ENCODE assay signal across 11 mouse cellular contexts in genomic region chr10:93608051-93608450, GRCm38 (mm10). TPM values are rescaled to one million over a fixed set of nuclear protein-coding genes. Genes with fewer than 3 reads are reported as not detected.
DNase-seq lines count a peak whose midpoint lies in the region; ATAC-seq and TF ChIP-seq lines count a peak whose summit lies in the region.
"Had no signal": no experiment of that assay in that cellular context is flagged by ENCODE, and none has a peak within 500 bp of the region (broad histone marks: within the 10 kb centered on the region; RNA-seq: fewer than 3 reads in every experiment).

No protein-coding gene starts in this region.

- no peak overlapping the region for H3K4me3 ChIP-seq in heart, postnatal 0 days (ENCODE audit: low read depth, low read length)
- H3K4me3 ChIP-seq in neural tube, embryonic 11.5 days (ENCODE audit: low read depth, low read length) = no peak overlapping the region
- no peak overlapping the region for H3K4me3 ChIP-seq in small intestine, adult 2 months (ENCODE audit: low read depth, low read length)
- H3K4me3 ChIP-seq: limb, embryonic 15.5 days had no signal

- no peak overlapping the region for H3K4me2 ChIP-seq in heart, postnatal 0 days (ENCODE audit: low read depth, low read length)
- H3K4me2 ChIP-seq in neural tube, embryonic 11.5 days (ENCODE audit: low read depth) = no peak overlapping the region
- H3K4me2 ChIP-seq: limb, embryonic 15.5 days had no signal

- TF ChIP-seq EP300 in heart, postnatal 0 days (IDR thresholded peaks at IDR 0.05; ENCODE audit: low read depth) = no peak

- no peak overlapping the region for H3K9ac ChIP-seq in heart, postnatal 0 days (replicated peaks; ENCODE audit: low read depth, low read length)
- no peak overlapping the region for H3K9ac ChIP-seq in neural tube, embryonic 11.5 days (ENCODE audit: low read length)
- H3K9ac ChIP-seq: limb, embryonic 15.5 days had no signal

- intact Hi-C loops in heart, postnatal 25 days (cut with DNase I) = no loop called here

- 64% methylated on average over 9 of the region's 9 CpGs for WGBS in heart, postnatal 0 days
- 62% methylated on average over 9 of the region's 9 CpGs for WGBS in neural tube, embryonic 11.5 days
- 66% methylated on average over 9 of the region's 9 CpGs for WGBS in small intestine, adult 2 months

- H3K27ac ChIP-seq in heart, postnatal 0 days (ENCODE audit: low read depth) = no peak overlapping the region
- no peak overlapping the region for H3K27ac ChIP-seq in neural tube, embryonic 11.5 days (ENCODE audit: low read depth, low read length)
- H3K27ac ChIP-seq in small intestine, adult 2 months (ENCODE audit: insufficient read depth, low read depth, low read length) = no peak overlapping the region
- H3K27ac ChIP-seq: limb, embryonic 15.5 days had no signal

- no peak for DNase-seq in heart, postnatal 0 days (ENCODE audit: low spot score)
- no peak for DNase-seq in heart, postnatal 25 days (ENCODE audit: low spot score)
- DNase-seq in neural tube, embryonic 11.5 days (ENCODE audit: low spot score) = peak; percentile 54
- DNase-seq in neural tube, embryonic 10.5 days (ENCODE audit: extremely low spot score, low spot score) = no peak
- peak; percentile 21 for DNase-seq in c-Kit-positive CD71-positive TER-119-positive erythroid progenitor cells, embryonic 14.5 days (ENCODE audit: low spot score)
- DNase-seq in cerebellum, adult 9-10 months = no peak
- DNase-seq in urinary bladder, adult 18-20 months (ENCODE audit: low spot score in 2 of 2) = no peak
- DNase-seq: cerebellum, adult 8-10 months; kidney, postnatal 10 days had no signal

- no peaks in the 10 kb centered on the region for H3K4me1 ChIP-seq in heart, postnatal 0 days (ENCODE audit: control insufficient read depth, insufficient read depth)
- no peaks in the 10 kb centered on the region for H3K4me1 ChIP-seq in neural tube, embryonic 11.5 days (ENCODE audit: control insufficient read depth, insufficient read depth, low read length)
- no peaks in the 10 kb centered on the region for H3K4me1 ChIP-seq in small intestine, adult 2 months (ENCODE audit: control insufficient read depth, insufficient read depth, insufficient read length, low read length)
- H3K4me1 ChIP-seq: limb, embryonic 15.5 days had no signal

- no peaks in the 10 kb centered on the region for H3K27me3 ChIP-seq in heart, postnatal 0 days (ENCODE audit: control insufficient read depth, insufficient read depth, low read length)
- no peaks in the 10 kb centered on the region for H3K27me3 ChIP-seq in neural tube, embryonic 11.5 days (ENCODE audit: control insufficient read depth, insufficient read depth, low read length)
- no peaks in the 10 kb centered on the region for H3K27me3 ChIP-seq in small intestine, adult 2 months (ENCODE audit: control insufficient read depth, insufficient read depth, low read length)
- H3K27me3 ChIP-seq: limb, embryonic 15.5 days had no signal

- TF ChIP-seq CTCF in heart, postnatal 0 days (IDR thresholded peaks at IDR 0.05; ENCODE audit: low read depth) = peak; percentile 28
- peak; percentile 28; the same call in 1 of the 2 replicates for TF ChIP-seq CTCF in small intestine, adult 2 months (IDR thresholded peaks at IDR 0.05; ENCODE audit: extremely low read depth, insufficient read length, insufficient replicate concordance, low read depth, low read length)

- H3K9me3 ChIP-seq in heart, postnatal 0 days (replicated peaks; ENCODE audit: control insufficient read depth, low read length) = peaks cover 16% of the 10 kb centered on the region; the same call in 1 of the 2 replicates
- H3K9me3 ChIP-seq in neural tube, embryonic 11.5 days (ENCODE audit: control insufficient read depth, low read length) = no peaks in the 10 kb centered on the region
- H3K9me3 ChIP-seq: limb, embryonic 15.5 days had no signal

- H3K36me3 ChIP-seq in heart, postnatal 0 days (replicated peaks; ENCODE audit: control insufficient read depth, insufficient read depth, low read length) = no peaks in the 10 kb centered on the region
- no peaks in the 10 kb centered on the region for H3K36me3 ChIP-seq in neural tube, embryonic 11.5 days (ENCODE audit: control insufficient read depth, insufficient read depth, low read length)
- H3K36me3 ChIP-seq in small intestine, adult 2 months (ENCODE audit: control insufficient read depth, insufficient read depth, low read length) = no peaks in the 10 kb centered on the region
- H3K36me3 ChIP-seq: limb, embryonic 15.5 days had no signal

- no peak for TF ChIP-seq POLR2A in small intestine, adult 2 months (IDR thresholded peaks at IDR 0.05; ENCODE audit: low read depth, low read length)

- ATAC-seq in heart, postnatal 0 days (ENCODE audit: insufficient read depth, low read depth) = no peak
- no peak for ATAC-seq in neural tube, embryonic 11.5 days (ENCODE audit: insufficient read depth, low FRiP score, low TSS enrichment)

RNA-seq across cellular contexts. Expression of gene Snrpf, which starts 18.5 kb away (rescaled TPM):
- 13.7 and 35.4 TPM in 2 replicates for total RNA-seq in heart, postnatal 0 days (2014; rRNA removed; ENCODE audit: low replicate concordance)
- 55.7 and 59.4 TPM in 2 replicates for polyA plus RNA-seq in heart, postnatal 0 days (2015; fragmentation: Nextera tagmentation; extraction: Ambion mirVana)
- 10 to 100 TPM; 10.8 to 12.5 TPM for total RNA-seq in heart, postnatal 25 days (2021)
- polyA plus RNA-seq in neural tube, embryonic 11.5 days (2014; fragmentation: Nextera tagmentation; extraction: Ambion mirVana) = 135 and 139 TPM in 2 replicates
- 31.3 and 38.6 TPM in 2 replicates for polyA plus RNA-seq in small intestine, adult 2 months (2012; rRNA removed)

RNA-seq across cellular contexts. Expression of gene Ntn4, which starts 32.4 kb away (rescaled TPM):
- total RNA-seq in heart, postnatal 0 days (2014; rRNA removed; ENCODE audit: low replicate concordance) = 36.0 and 37.2 TPM in 2 replicates
- polyA plus RNA-seq in heart, postnatal 0 days (2015; fragmentation: Nextera tagmentation; extraction: Ambion mirVana) = 2.1 and 2.5 TPM in 2 replicates
- 10 to 100 TPM; 12.2 to 14.1 TPM for total RNA-seq in heart, postnatal 25 days (2021)
- polyA plus RNA-seq in neural tube, embryonic 11.5 days (2014; fragmentation: Nextera tagmentation; extraction: Ambion mirVana) = 1.5 and 1.9 TPM in 2 replicates
- 3.9 and 5.8 TPM in 2 replicates for polyA plus RNA-seq in small intestine, adult 2 months (2012; rRNA removed)

Comparison
In these comparisons a context has a peak if more than half of its experiments do, and no peak if none do; other contexts are left out.
1. DNase-seq: peak in neural tube, embryonic 11.5 days (single experiment) and c-Kit-positive CD71-positive TER-119-positive erythroid progenitor cells, embryonic 14.5 days (single experiment); none in heart, postnatal 0 days (single experiment), heart, postnatal 25 days (single experiment), neural tube, embryonic 10.5 days (single experiment), cerebellum, adult 9-10 months (single experiment) and urinary bladder, adult 18-20 months (0 of 2).